Mouse (Mus musculus): Measurements from ENCODE around the gene Baz1b. TPM values are rescaled to one million over a fixed set of nuclear protein-coding genes. Genes with fewer than 3 reads are reported as not detected.
"Not testable (repeated sequence)": the region's sequence is repeated elsewhere in the genome, so short reads cannot be mapped to it uniquely, and the experiment has no call there.

The Baz1b gene
- polyA plus RNA-seq, 1 experiment: 70.7 TPM

GRCm38 (mm10) chr5:135196367-135196766 lies 9.3 kb downstream of the Baz1b start:
- no peak for DNase-seq (ENCODE audit: low read depth)

GRCm38 (mm10) chr5:135202763-135203162 lies 15.7 kb downstream of the Baz1b start:
- no peak for DNase-seq (ENCODE audit: low read depth)
- TF ChIP-seq POLR2A (IDR thresholded peaks at IDR 0.05; ENCODE audit: borderline replicate concordance, extremely low read depth, insufficient read depth, insufficient read length, poor library complexity, severe bottlenecking) (no peak), CTCF (IDR thresholded peaks at IDR 0.05; ENCODE audit: borderline replicate concordance, extremely low read depth, insufficient read depth, insufficient read length) (no peak)

More at GRCm38 (mm10) chr5:135196367-135196766, 9.3 kb downstream of the Baz1b start:
- TF ChIP-seq CTCF (IDR thresholded peaks at IDR 0.05; ENCODE audit: borderline replicate concordance, extremely low read depth, insufficient read depth, insufficient read length) (no peak), POLR2A (IDR thresholded peaks at IDR 0.05; ENCODE audit: borderline replicate concordance, extremely low read depth, insufficient read depth, insufficient read length, poor library complexity, severe bottlenecking) (no peak)

GRCm38 (mm10) chr5:135208197-135208596 lies 21.1 kb downstream of the Baz1b start:
- TF ChIP-seq CTCF (IDR thresholded peaks at IDR 0.05; ENCODE audit: borderline replicate concordance, extremely low read depth, insufficient read depth, insufficient read length) (peak; percentile 30; the same call in 1 of the 2 replicates), POLR2A (IDR thresholded peaks at IDR 0.05; ENCODE audit: borderline replicate concordance, extremely low read depth, insufficient read depth, insufficient read length, poor library complexity, severe bottlenecking) (no peak)
- no peak for DNase-seq (ENCODE audit: low read depth)

GRCm38 (mm10) chr5:135216871-135217270 lies 29.8 kb downstream of the Baz1b start:
- no peak for TF ChIP-seq CTCF (IDR thresholded peaks at IDR 0.05; ENCODE audit: borderline replicate concordance, extremely low read depth, insufficient read depth, insufficient read length)
- no peak for TF ChIP-seq POLR2A (IDR thresholded peaks at IDR 0.05; ENCODE audit: borderline replicate concordance, extremely low read depth, insufficient read depth, insufficient read length, poor library complexity, severe bottlenecking)
- DNase-seq (ENCODE audit: low read depth): no peak

- TF ChIP-seq POLR2A (IDR thresholded peaks at IDR 0.05; ENCODE audit: borderline replicate concordance, extremely low read depth, insufficient read depth, insufficient read length, poor library complexity, severe bottlenecking) (no peak), CTCF (IDR thresholded peaks at IDR 0.05; ENCODE audit: borderline replicate concordance, extremely low read depth, insufficient read depth, insufficient read length) (no peak)
- no peak for DNase-seq (ENCODE audit: low read depth)
Measured at GRCm38 (mm10) chr5:135220941-135221340, 33.9 kb downstream of the Baz1b start.

- DNase-seq (ENCODE audit: low read depth): no peak
- TF ChIP-seq POLR2A (IDR thresholded peaks at IDR 0.05; ENCODE audit: borderline replicate concordance, extremely low read depth, insufficient read depth, insufficient read length, poor library complexity, severe bottlenecking) (no peak), CTCF (IDR thresholded peaks at IDR 0.05; ENCODE audit: borderline replicate concordance, extremely low read depth, insufficient read depth, insufficient read length) (no peak)
Measured at GRCm38 (mm10) chr5:135222066-135222465, 35.0 kb downstream of the Baz1b start.

- no peak for DNase-seq (ENCODE audit: low read depth)
- TF ChIP-seq CTCF (IDR thresholded peaks at IDR 0.05; ENCODE audit: borderline replicate concordance, extremely low read depth, insufficient read depth, insufficient read length): no peak
- no peak for TF ChIP-seq POLR2A (IDR thresholded peaks at IDR 0.05; ENCODE audit: borderline replicate concordance, extremely low read depth, insufficient read depth, insufficient read length, poor library complexity, severe bottlenecking)
Measured at GRCm38 (mm10) chr5:135224169-135224568, 37.1 kb downstream of the Baz1b start.

GRCm38 (mm10) chr5:135225879-135226278 lies 38.8 kb downstream of the Baz1b start:
- DNase-seq (ENCODE audit: low read depth): not testable (repeated sequence)

GRCm38 (mm10) chr5:135230186-135230585 lies 43.1 kb downstream of the Baz1b start:
- TF ChIP-seq CTCF (IDR thresholded peaks at IDR 0.05; ENCODE audit: borderline replicate concordance, extremely low read depth, insufficient read depth, insufficient read length): no peak
- no peak for TF ChIP-seq POLR2A (IDR thresholded peaks at IDR 0.05; ENCODE audit: borderline replicate concordance, extremely low read depth, insufficient read depth, insufficient read length, poor library complexity, severe bottlenecking)
- DNase-seq (ENCODE audit: low read depth): no peak

GRCm38 (mm10) chr5:135233166-135233920 lies 46.3 kb downstream of the Baz1b start:
- no peak for DNase-seq (ENCODE audit: low read depth)
- TF ChIP-seq POLR2A (IDR thresholded peaks at IDR 0.05; ENCODE audit: borderline replicate concordance, extremely low read depth, insufficient read depth, insufficient read length, poor library complexity, severe bottlenecking) (no peak), CTCF (IDR thresholded peaks at IDR 0.05; ENCODE audit: borderline replicate concordance, extremely low read depth, insufficient read depth, insufficient read length) (no peak)

- TF ChIP-seq POLR2A (IDR thresholded peaks at IDR 0.05; ENCODE audit: borderline replicate concordance, extremely low read depth, insufficient read depth, insufficient read length, poor library complexity, severe bottlenecking) (no peak), CTCF (IDR thresholded peaks at IDR 0.05; ENCODE audit: borderline replicate concordance, extremely low read depth, insufficient read depth, insufficient read length) (peak; percentile 83)
- peak; percentile 82 for DNase-seq (ENCODE audit: low read depth)
Measured at GRCm38 (mm10) chr5:135236571-135236970, 49.5 kb downstream of the Baz1b start.

- TF ChIP-seq POLR2A (IDR thresholded peaks at IDR 0.05; ENCODE audit: borderline replicate concordance, extremely low read depth, insufficient read depth, insufficient read length, poor library complexity, severe bottlenecking) (no peak), CTCF (IDR thresholded peaks at IDR 0.05; ENCODE audit: borderline replicate concordance, extremely low read depth, insufficient read depth, insufficient read length) (peak; percentile 40; the same call in 1 of the 2 replicates)
- no peak for DNase-seq (ENCODE audit: low read depth)
Measured at GRCm38 (mm10) chr5:135238832-135239231, 51.8 kb downstream of the Baz1b start.
